Mouse (Mus musculus): ENCODE results near the gene Hist1h4h. TPM values are rescaled to one million over a fixed set of nuclear protein-coding genes. Genes with fewer than 3 reads are reported as not detected.
"Not testable (repeated sequence)": the region's sequence is repeated elsewhere in the genome, so short reads cannot be mapped to it uniquely, and the experiment has no call there.

Gene Hist1h4h
- total RNA-seq, 2 experiments from 2014 or later, result 131 to 139 TPM

DNA sequence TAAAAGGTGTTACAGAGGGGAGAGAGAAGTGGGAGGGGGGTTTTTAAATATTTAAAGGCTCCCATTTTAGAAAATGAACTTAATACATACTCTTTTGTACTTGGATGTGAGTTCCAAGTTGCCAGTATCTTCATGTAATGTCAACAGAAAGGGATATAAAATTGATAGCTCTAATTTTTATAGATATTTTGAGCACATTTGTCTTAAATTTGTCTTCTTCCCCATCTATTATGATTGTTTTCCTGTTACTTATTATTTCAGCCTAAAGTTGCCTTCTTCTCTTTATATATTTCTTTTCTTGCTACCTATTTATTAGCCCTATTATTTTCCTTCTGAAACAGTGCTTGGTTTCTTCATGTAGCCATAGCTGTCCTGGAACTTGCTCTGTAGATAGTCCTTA is 22.1 kb downstream of the Hist1h4h start, which contains the start of gene Hist1h1d:
TSS of gene Hist1h1d (plus strand) at position 301 of the 400 bp plus-strand sequence.
- Histone ChIP-seq H3K4me3 (peak within 1 kb of the TSS; percentile 81; the same call in 1 of the 2 replicates), H3K27ac (peak within 1 kb of the TSS; percentile 84; the same call in 1 of the 2 replicates)
- TF ChIP-seq CTCF (IDR thresholded peaks at IDR 0.05), result no peak
- no peak for DNase-seq
- intact Hi-C loops (cut with DNase I), result no loop called here

DNA sequence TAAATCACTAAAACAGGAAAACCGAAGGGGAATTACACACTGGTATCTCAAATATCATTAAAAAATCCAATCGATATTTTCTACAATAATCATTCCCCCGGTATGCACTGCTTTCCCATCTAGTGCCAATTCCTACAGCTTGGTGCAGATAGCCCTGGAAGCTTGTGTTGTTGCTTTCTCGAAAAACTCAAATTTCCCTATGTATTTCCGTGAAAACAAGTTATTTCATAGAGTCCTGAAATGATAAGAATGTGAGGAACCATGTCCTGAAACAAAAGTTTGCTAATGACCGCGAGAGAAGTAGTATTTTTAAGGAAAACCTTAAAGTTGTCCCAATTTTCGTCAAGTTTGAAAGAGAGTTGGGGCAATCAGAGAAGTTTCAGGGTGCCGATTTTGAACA is 23.5 kb downstream of the Hist1h4h start:
- no peak for DNase-seq
- Histone ChIP-seq H3K4me3 (peak overlapping the region; percentile 81), H3K27ac (peak overlapping the region; percentile 84)
- no peak for TF ChIP-seq CTCF (IDR thresholded peaks at IDR 0.05)
- intact Hi-C loops (cut with DNase I), result no loop called here

DNA sequence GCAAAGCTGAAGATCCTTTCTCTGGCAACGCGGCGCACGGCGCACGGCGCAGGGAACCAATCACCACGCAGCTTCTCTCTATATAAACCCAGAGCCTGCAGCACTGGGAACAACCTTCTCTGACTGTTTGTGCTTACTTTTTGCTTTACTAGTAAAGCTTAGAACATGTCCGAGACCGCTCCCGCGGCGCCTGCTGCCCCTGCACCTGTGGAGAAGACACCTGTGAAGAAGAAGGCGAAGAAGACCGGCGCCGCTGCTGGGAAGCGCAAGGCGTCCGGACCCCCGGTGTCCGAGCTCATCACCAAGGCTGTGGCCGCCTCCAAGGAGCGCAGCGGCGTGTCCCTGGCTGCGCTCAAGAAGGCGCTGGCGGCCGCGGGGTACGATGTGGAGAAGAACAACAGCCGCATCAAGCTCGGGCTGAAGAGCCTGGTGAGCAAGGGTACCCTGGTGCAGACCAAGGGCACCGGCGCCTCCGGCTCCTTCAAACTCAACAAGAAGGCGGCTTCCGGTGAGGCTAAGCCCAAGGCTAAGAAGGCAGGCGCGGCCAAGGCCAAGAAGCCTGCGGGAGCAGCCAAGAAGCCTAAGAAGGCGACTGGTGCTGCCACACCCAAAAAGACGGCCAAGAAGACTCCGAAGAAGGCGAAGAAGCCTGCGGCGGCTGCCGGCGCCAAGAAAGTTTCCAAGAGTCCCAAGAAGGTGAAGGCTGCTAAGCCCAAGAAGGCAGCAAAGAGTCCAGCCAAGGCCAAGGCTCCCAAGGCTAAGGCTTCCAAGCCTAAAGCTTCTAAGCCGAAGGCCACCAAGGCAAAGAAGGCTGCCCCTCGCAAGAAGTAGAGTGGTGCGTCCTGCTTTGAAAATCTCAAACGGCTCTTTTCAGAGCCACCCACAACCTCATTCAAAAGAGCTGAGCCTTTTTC is 24.3 kb downstream of the Hist1h4h start:
- Histone ChIP-seq H3K27ac (peak overlapping the region; percentile 84), H3K4me3 (peak overlapping the region; percentile 81)
- TF ChIP-seq CTCF (IDR thresholded peaks at IDR 0.05), result no peak
- peak; percentile 76 for DNase-seq
- intact Hi-C loops (cut with DNase I), result no loop called here

DNA sequence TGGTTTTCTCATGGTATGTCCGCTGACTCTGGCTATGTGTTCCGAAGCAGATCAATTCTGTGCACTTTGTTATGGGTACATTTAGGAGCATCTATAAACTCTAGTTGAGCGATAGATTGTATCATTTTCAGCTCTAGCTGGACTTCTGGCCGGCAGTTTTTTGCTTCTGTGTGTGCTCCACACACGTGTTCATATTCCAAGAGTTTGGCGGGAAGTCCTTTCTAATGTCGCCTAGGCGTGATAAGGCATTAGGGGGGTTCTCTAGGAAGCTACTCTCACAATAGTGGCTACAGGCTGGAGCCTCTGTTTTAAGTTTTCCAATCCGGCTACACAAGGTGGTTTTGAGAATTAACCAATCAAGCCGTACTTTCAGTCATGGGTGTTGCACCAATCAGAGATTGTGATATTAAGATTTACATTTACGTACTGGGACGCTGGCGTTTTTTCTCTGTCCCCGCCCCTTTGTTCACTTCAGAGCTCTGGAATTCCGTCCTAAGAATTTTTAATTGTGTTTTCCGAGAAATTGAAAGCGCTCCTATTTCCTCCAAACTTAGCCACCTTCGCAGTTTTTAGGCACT is 25.1 kb downstream of the Hist1h4h start:
- TF ChIP-seq CTCF (IDR thresholded peaks at IDR 0.05), result no peak
- DNase-seq, result peak; percentile 38
- Histone ChIP-seq H3K27ac (peak overlapping the region; percentile 84), H3K4me3 (peak overlapping the region; percentile 81)
- intact Hi-C loops (cut with DNase I), result no loop called here

DNA sequence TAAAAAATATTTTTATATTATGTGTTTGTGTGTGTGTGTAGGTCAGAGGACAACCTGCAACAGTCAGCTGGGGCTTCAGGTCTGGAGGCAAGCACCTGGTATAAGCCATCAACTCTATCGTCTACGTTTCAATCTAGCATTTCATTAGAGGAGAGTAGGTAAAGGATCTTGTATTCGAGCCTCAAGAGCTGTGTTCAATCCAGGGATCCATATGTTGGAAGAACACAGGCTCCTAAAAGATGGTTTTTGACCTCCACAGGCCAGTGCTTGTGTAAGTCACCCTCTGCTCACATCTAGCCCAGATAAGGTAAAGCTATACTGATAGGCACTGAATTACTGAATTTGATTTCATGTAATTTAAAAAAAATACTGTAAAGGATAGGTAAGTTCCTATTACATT is 26.1 kb downstream of the Hist1h4h start:
- Histone ChIP-seq H3K27ac (no peak overlapping the region), H3K4me3 (no peak overlapping the region)
- no peak for DNase-seq
- intact Hi-C loops (cut with DNase I), result no loop called here
- TF ChIP-seq CTCF (IDR thresholded peaks at IDR 0.05), result no peak

DNA sequence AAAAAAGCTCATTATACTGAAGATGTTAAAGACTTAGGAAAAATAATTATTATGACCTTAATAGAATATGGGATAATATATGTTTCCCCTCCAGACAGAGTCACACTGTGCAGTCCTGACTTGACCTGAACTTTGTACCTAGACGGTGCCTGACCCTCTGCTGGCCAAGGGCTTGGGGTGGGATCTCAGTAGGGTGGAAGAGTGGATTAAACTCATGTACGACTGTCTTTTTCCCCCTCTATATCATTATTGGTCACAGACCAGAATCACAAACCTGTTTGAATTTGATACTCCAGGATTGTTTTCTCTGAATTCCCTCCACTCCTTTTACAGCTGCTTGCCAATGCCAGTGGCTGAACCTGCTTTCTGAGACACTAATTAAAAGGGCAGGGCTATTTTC is 29.8 kb downstream of the Hist1h4h start:
- not testable (repeated sequence) for DNase-seq, H3K27ac ChIP-seq, H3K4me3 ChIP-seq
- intact Hi-C loops (cut with DNase I), result loop anchor here (10.0 kb wide), 1 partner anchor 174 kb away; the partner anchor contains the start of gene Hist1h1c

DNA sequence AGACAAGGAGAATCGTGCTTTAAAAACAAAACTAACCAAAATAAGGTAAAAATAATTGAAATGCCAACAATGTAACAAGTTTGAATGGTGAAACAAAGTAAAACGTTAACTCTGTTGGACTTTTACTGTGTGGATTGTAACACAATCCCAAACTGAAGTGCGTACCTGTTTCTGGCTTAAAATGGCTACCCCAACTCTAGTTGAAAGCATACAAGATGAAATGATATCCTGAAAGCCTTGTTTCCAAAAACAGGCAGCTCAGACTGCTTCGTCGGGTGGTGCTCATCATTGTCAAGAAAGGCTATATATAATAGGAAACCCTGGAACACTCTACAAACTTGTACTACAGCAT is 30.7 kb downstream of the Hist1h4h start:
- peak overlapping the region; percentile 98 for H3K27ac ChIP-seq
- not testable (repeated sequence) for DNase-seq
- intact Hi-C loops (cut with DNase I), result loop anchor here (10.0 kb wide), 1 partner anchor 173 kb away; the partner anchor contains the start of gene Hist1h1c
- peak overlapping the region; percentile 86 for H3K4me3 ChIP-seq

DNA sequence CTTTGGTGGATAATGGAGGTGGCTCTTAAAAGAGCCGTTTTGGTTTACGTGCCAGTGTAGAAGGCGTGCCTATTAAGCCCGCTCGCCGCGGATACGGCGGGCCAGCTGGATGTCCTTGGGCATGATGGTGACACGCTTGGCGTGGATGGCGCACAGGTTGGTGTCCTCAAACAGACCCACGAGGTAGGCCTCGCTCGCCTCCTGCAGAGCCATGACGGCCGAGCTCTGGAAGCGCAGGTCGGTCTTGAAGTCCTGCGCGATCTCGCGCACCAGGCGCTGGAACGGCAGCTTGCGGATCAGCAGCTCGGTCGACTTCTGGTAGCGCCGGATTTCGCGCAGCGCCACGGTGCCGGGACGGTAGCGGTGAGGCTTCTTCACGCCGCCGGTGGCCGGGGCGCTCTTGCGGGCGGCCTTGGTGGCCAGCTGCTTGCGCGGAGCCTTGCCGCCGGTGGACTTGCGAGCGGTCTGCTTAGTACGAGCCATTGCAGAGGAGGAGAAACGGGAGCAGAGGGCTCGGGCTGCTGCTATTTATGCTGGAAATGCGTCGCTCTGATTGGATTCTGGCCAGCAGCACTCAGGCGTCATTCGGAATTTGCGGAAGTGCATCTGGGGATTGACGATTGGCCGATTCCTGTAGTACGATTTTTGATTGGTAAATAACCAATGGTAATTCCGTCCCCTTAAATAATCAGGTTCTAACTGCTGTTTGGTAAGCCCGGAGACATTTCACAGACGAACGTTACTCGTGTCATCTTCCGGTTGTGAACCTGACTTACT is 31.2 kb downstream of the Hist1h4h start, which contains the start of gene Hist1h3e:
TSS of gene Hist1h3e (minus strand) at position 487 of the 777 bp plus-strand sequence.
- intact Hi-C loops (cut with DNase I), result loop anchor here (10.0 kb wide), 1 partner anchor 173 kb away; the partner anchor contains the start of gene Hist1h1c
- DNase-seq, result peak; percentile 92
- peak within 1 kb of the TSS; percentile 98 for H3K27ac ChIP-seq
- H3K4me3 ChIP-seq, result peak within 1 kb of the TSS; percentile 86

DNA sequence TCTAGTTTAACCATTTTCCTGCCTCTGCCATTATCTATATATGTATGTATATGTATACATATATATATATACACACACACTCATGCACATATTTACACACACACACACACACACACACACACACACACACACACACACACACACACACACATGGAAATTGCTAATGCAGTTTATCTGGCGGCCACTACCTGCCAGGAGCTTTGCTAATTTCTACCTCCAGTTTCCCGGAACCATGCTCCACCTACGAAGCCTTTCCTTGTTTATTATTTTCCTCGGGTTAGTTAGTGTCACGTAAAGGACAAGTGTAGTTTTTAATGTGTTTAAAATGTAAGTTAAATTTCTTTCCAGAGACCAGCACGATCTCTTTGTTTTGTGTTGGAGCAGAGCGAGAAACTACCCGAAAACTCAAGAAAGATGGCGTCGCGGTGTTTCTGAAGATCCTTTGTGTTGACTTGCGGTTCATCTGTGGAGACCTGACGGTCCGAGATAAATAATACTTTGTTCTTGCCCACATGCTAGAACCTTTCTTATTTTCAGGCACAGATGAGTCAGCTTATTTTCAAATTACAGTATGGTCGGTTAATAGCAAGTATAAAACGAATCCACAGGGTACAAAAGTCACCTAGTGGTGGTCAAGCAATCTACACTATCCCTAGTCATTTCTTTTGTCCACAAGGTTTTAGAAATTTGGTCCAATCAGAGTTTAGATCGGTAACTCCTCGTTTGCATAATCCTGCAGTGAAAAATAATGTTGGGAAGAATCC is 32.0 kb downstream of the Hist1h4h start:
- TF ChIP-seq CTCF (IDR thresholded peaks at IDR 0.05), result peak; percentile 58
- DNase-seq, result no peak

DNA sequence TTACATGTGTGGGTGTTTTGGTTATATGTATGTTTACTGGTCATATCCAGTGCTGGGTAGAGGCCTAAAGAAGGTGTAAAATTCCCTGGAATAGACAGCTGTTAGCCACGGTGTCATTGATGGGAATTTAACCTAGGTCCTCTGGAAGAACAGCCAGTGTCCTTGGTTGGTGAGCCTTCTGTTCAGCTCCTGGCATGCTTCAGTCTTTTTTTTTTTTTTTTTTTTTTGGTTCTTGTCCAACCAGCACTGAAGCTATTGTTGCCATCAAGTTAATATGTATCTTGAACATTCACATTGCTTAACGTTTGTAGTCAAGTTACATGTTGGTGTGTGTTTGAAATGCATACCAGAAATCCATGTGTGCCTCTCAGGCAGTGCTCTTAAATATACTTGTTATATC is 33.6 kb downstream of the Hist1h4h start:
- TF ChIP-seq CTCF (IDR thresholded peaks at IDR 0.05), result no peak
- no peak overlapping the region for H3K27ac ChIP-seq

More for the DNA sequence above, 32.0 kb downstream of the Hist1h4h start:
- H3K4me3 ChIP-seq, result peak overlapping the region; percentile 86
- intact Hi-C loops (cut with DNase I), result loop anchor here (10.0 kb wide), 1 partner anchor 172 kb away; the partner anchor contains the start of gene Hist1h1c
- peak overlapping the region; percentile 98 for H3K27ac ChIP-seq

DNA sequence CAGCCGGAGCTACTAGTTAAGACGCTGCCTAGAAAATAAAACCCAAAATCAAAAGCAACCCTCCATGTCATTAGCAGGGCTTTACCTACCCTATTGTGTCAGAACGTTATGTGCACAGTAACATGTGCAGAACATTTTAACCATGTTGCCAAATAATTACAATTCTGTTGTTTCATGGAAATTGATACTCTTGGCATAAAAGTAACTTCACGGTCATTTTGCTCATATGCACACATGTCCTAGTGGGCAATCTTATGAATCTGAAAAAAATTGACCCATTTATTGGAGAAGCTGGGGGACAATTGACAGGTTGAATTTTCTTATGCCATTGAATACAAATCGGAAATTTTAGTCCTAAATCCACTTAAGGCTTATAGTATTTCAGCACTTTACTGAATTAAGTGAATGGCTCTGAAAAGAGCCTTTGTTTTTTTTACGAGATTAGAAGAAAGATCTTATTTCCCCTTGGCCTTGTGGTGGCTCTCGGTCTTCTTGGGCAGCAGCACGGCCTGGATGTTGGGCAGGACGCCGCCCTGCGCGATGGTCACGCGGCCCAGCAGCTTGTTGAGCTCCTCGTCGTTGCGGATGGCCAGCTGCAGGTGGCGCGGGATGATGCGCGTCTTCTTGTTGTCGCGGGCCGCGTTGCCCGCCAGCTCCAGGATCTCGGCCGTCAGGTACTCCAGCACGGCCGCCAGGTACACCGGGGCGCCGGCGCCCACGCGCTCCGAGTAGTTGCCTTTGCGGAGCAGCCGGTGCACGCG is 39.6 kb downstream of the Hist1h4h start:
- Histone ChIP-seq H3K4me3 (peak overlapping the region; percentile 70), H3K27ac (peak overlapping the region; percentile 92)
- DNase-seq; intact Hi-C loops (cut with DNase I): not testable (repeated sequence)
- TF ChIP-seq CTCF (IDR thresholded peaks at IDR 0.05), result peak; percentile 5; the same call in 1 of the 2 replicates

More for the DNA sequence above, 33.6 kb downstream of the Hist1h4h start:
- no peak overlapping the region for H3K4me3 ChIP-seq
- intact Hi-C loops (cut with DNase I), result loop anchor here (10.0 kb wide), 1 partner anchor 170 kb away; the partner anchor contains the start of gene Hist1h1c
- DNase-seq, result no peak
